Comparison of ENCODE assay signal across 21 mouse cellular contexts in genomic region chr16:28879636-28880306, GRCm38 (mm10). TPM values are rescaled to one million over a fixed set of nuclear protein-coding genes. Genes with fewer than 3 reads are reported as not detected.
DNase-seq lines count a peak whose midpoint lies in the region; ATAC-seq and TF ChIP-seq lines count a peak whose summit lies in the region.
"Had no signal": no experiment of that assay in that cellular context is flagged by ENCODE, and none has a peak within 500 bp of the region (broad histone marks: within the 10 kb centered on the region; RNA-seq: fewer than 3 reads in every experiment).

No protein-coding gene starts in this region.

- H3K9ac ChIP-seq in intestine, embryonic 14.5 days (ENCODE audit: low read length) = no peak overlapping the region
- H3K9ac ChIP-seq in stomach, postnatal 0 days (ENCODE audit: low read length) = no peak overlapping the region
- H3K9ac ChIP-seq in midbrain, embryonic 14.5 days (replicated peaks; ENCODE audit: low read length) = no peak overlapping the region
- H3K9ac ChIP-seq: embryonic facial prominence, embryonic 15.5 days; heart, embryonic 12.5 days; hindbrain, embryonic 12.5 days had no signal

- H3K4me3 ChIP-seq in intestine, embryonic 14.5 days (ENCODE audit: low read depth, low read length) = no peak overlapping the region
- H3K4me3 ChIP-seq in stomach, postnatal 0 days (ENCODE audit: low read depth, low read length) = no peak overlapping the region
- no peak overlapping the region for H3K4me3 ChIP-seq in midbrain, embryonic 14.5 days (replicated peaks; ENCODE audit: low read depth, low read length)
- H3K4me3 ChIP-seq: embryonic facial prominence, embryonic 15.5 days; erythroblast, embryonic 14.5 days; forebrain, embryonic 10.5 days; heart, embryonic 12.5 days; hindbrain, embryonic 12.5 days had no signal

- H3K4me2 ChIP-seq in intestine, embryonic 14.5 days (ENCODE audit: low read length) = 0 out of 2 replicates have a peak overlapping the region, but pooled peaks have one; percentile 3
- H3K4me2 ChIP-seq in stomach, postnatal 0 days (replicated peaks; ENCODE audit: low read depth) = 0 out of 2 replicates have a peak overlapping the region, but pooled peaks have one; percentile 1
- no peak overlapping the region for H3K4me2 ChIP-seq in midbrain, embryonic 14.5 days (ENCODE audit: low read length)
- H3K4me2 ChIP-seq: embryonic facial prominence, embryonic 15.5 days; hindbrain, embryonic 12.5 days had no signal

- no peak overlapping the region for H3K27ac ChIP-seq in intestine, embryonic 14.5 days (ENCODE audit: low read depth)
- peak overlapping the region; percentile 84 for H3K27ac ChIP-seq in stomach, postnatal 0 days (replicated peaks)
- H3K27ac ChIP-seq in midbrain, embryonic 14.5 days (replicated peaks; ENCODE audit: low read depth, low read length) = no peak overlapping the region
- H3K27ac ChIP-seq: embryonic facial prominence, embryonic 15.5 days; forebrain, embryonic 10.5 days; hindbrain, embryonic 12.5 days had no signal

- peak; percentile 19 to 47 for DNase-seq in urinary bladder, adult 18-20 months (ENCODE audit: low spot score in 2 of 2)
- no peak for DNase-seq in urinary bladder, postnatal 10 days (ENCODE audit: low spot score)
- DNase-seq in intestine, embryonic 14.5 days (ENCODE audit: low spot score) = no peak
- peak; percentile 19 for DNase-seq in large intestine, adult 2 months (ENCODE audit: low read depth, low spot score)
- DNase-seq in stomach, postnatal 0 days (ENCODE audit: low spot score) = peak; percentile 63
- DNase-seq in spleen, adult 18-20 months = no peak
- no peak for DNase-seq in heart, adult 11 months
- no peak for DNase-seq in midbrain, embryonic 14.5 days
- DNase-seq: cerebellum, adult 11 months; cerebellum, adult 8-10 months; cerebellum, postnatal 14 days; gastrocnemius, postnatal 14 days; heart, postnatal 36 days had no signal

- no peaks in the 10 kb centered on the region for H3K27me3 ChIP-seq in intestine, embryonic 14.5 days (replicated peaks; ENCODE audit: control insufficient read depth, insufficient read depth, low read length)
- H3K27me3 ChIP-seq in stomach, postnatal 0 days (ENCODE audit: control insufficient read depth, insufficient read depth, low read length) = no peaks in the 10 kb centered on the region
- no peaks in the 10 kb centered on the region for H3K27me3 ChIP-seq in midbrain, embryonic 14.5 days (ENCODE audit: control insufficient read depth, insufficient read depth, low read length)
- H3K27me3 ChIP-seq: embryonic facial prominence, embryonic 15.5 days; heart, embryonic 12.5 days; hindbrain, embryonic 12.5 days; Patski had no signal

- TF ChIP-seq CTCF in stomach, postnatal 0 days (IDR thresholded peaks at IDR 0.05; ENCODE audit: low read depth) = no peak

- H3K9me3 ChIP-seq in intestine, embryonic 14.5 days (ENCODE audit: control insufficient read depth, low read length) = no peaks in the 10 kb centered on the region
- H3K9me3 ChIP-seq in stomach, postnatal 0 days (ENCODE audit: control insufficient read depth, low read length) = no peaks in the 10 kb centered on the region
- no peaks in the 10 kb centered on the region for H3K9me3 ChIP-seq in midbrain, embryonic 14.5 days (ENCODE audit: control insufficient read depth, low read length)
- H3K9me3 ChIP-seq: embryonic facial prominence, embryonic 15.5 days; forebrain, embryonic 10.5 days; heart, embryonic 12.5 days; hindbrain, embryonic 12.5 days had no signal

- H3K4me1 ChIP-seq in intestine, embryonic 14.5 days (replicated peaks; ENCODE audit: control insufficient read depth, insufficient read depth, low read length) = peaks cover 42% of the 10 kb centered on the region
- peaks cover 4% of the 10 kb centered on the region; the same call in 1 of the 2 replicates for H3K4me1 ChIP-seq in stomach, postnatal 0 days (replicated peaks; ENCODE audit: control insufficient read depth, insufficient read depth)
- H3K4me1 ChIP-seq in midbrain, embryonic 14.5 days (ENCODE audit: control insufficient read depth, insufficient read depth, low read length) = peaks cover 38% of the 10 kb centered on the region

- 49% methylated on average over 12 of the region's 12 CpGs for WGBS in intestine, embryonic 14.5 days
- WGBS in large intestine, adult 2 months = 52% methylated on average over 12 of the region's 12 CpGs
- 58% methylated on average over 12 of the region's 12 CpGs for WGBS in stomach, postnatal 0 days
- 96% methylated on average over 12 of the region's 12 CpGs for WGBS in midbrain, embryonic 14.5 days

- H3K36me3 ChIP-seq in intestine, embryonic 14.5 days (ENCODE audit: control insufficient read depth, insufficient read depth, low read length) = no peaks in the 10 kb centered on the region
- no peaks in the 10 kb centered on the region for H3K36me3 ChIP-seq in stomach, postnatal 0 days (ENCODE audit: control insufficient read depth, insufficient read depth, low read length)
- H3K36me3 ChIP-seq in midbrain, embryonic 14.5 days (ENCODE audit: control insufficient read depth, insufficient read depth, low read length) = no peaks in the 10 kb centered on the region
- H3K36me3 ChIP-seq: embryonic facial prominence, embryonic 15.5 days; forebrain, embryonic 10.5 days; heart, embryonic 12.5 days; hindbrain, embryonic 12.5 days had no signal

- peak; percentile 33; the same call in 1 of the 2 replicates for ATAC-seq in intestine, embryonic 14.5 days (replicated peaks; ENCODE audit: low FRiP score, low TSS enrichment, low read depth)
- peak; percentile 87 for ATAC-seq in stomach, postnatal 0 days (ENCODE audit: low FRiP score, low TSS enrichment)
- no peak for ATAC-seq in midbrain, embryonic 14.5 days (ENCODE audit: low FRiP score, low TSS enrichment)
- ATAC-seq: activated CD4-positive, CD25-positive, alpha-beta regulatory T cell, adult 4 months; forebrain, embryonic 14.5 days; Patski had no signal

- TF ChIP-seq EP300 in stomach, postnatal 0 days (optimal IDR thresholded peaks at IDR 0.05) = no peak

RNA-seq across cellular contexts. Expression of gene Mb21d2, which starts 49.7 kb away (rescaled TPM):
- 9.0 and 9.8 TPM in 2 replicates for polyA plus RNA-seq in intestine, embryonic 14.5 days (2014; fragmentation: Nextera tagmentation; extraction: Ambion mirVana)
- polyA plus RNA-seq in large intestine, adult 2 months (2012; rRNA removed) = 11.0 and 15.1 TPM in 2 replicates
- polyA plus RNA-seq in stomach, postnatal 0 days (2015; fragmentation: Nextera tagmentation; extraction: Ambion mirVana) = 4.6 and 4.8 TPM in 2 replicates
- 18.0 TPM in 2 replicates for polyA plus RNA-seq in midbrain, embryonic 14.5 days (2014; fragmentation: Nextera tagmentation; extraction: Ambion mirVana)
- polyA plus RNA-seq: activated CD4-positive, CD25-positive, alpha-beta regulatory T cell, adult 4 months; erythroblast, embryonic 14.5 days had no signal

Comparison
In these comparisons a context has a peak if more than half of its experiments do, and no peak if none do; other contexts are left out.
1. DNase-seq: peak in urinary bladder, adult 18-20 months (2 of 2), large intestine, adult 2 months (single experiment) and stomach, postnatal 0 days (single experiment); none in urinary bladder, postnatal 10 days (single experiment), intestine, embryonic 14.5 days (single experiment), spleen, adult 18-20 months (0 of 2), heart, adult 11 months (single experiment) and midbrain, embryonic 14.5 days (single experiment).